Mouse (Mus musculus) limb, embryonic 14.5 days (tissue): ENCODE measurements around the gene Coro1c. TPM values are rescaled to one million over a fixed set of nuclear protein-coding genes. Genes with fewer than 3 reads are reported as not detected.

ENCODE experiments used
- ATAC-seq: fragments of 200-750 bp; cut with Nextera tagmentation; 2 replicates; pipeline ENCODE4 v1.8.0; 2017; ENCODE audit warnings: low read depth, moderate number of reproducible peaks, moderate TSS enrichment; ENCODE audit not compliant: low FRiP score
- DNase-seq: peaks from one replicate; pipeline ENCODE4 v3.0.0-alpha.2; 2015; ENCODE audit warnings: low spot score
- H3K27ac ChIP-seq: fragments of 300-500 bp; sonication (generic); replicated peaks from 2 replicates; pipeline ENCODE4 v1.5.1; 2014; ENCODE audit warnings: low read depth, mild to moderate bottlenecking, low read length, moderate library complexity, mixed read lengths
- H3K27me3 ChIP-seq: fragments of 300-500 bp; sonication (generic); 2 replicates; pipeline ENCODE4 v1.6.1; 2014; ENCODE audit warnings: low read length, mixed read lengths; ENCODE audit not compliant: control insufficient read depth, insufficient read depth
- H3K36me3 ChIP-seq: fragments of 300-500 bp; sonication (generic); 2 replicates; pipeline ENCODE4 v1.6.1; 2014; ENCODE audit warnings: mild to moderate bottlenecking, low read length, moderate library complexity, mixed read lengths; ENCODE audit not compliant: control insufficient read depth, insufficient read depth
- H3K4me1 ChIP-seq: fragments of 300-500 bp; sonication (generic); 2 replicates; pipeline ENCODE4 v1.6.1; 2014; ENCODE audit warnings: antibody characterized with exemption, low read length, mixed read lengths; ENCODE audit not compliant: control insufficient read depth, insufficient read depth
- H3K4me2 ChIP-seq: fragments of 300-500 bp; sonication (generic); replicated peaks from 2 replicates; pipeline ENCODE4 v1.6.1; 2014; ENCODE audit warnings: low read depth, mild to moderate bottlenecking, low read length, moderate library complexity; ENCODE audit not compliant: severe bottlenecking
- H3K4me3 ChIP-seq: fragments of 300-500 bp; sonication (generic); replicated peaks from 2 replicates; pipeline ENCODE4 v1.5.1; 2014; ENCODE audit warnings: low read length
- H3K9ac ChIP-seq: fragments of 300-500 bp; sonication (generic); 2 replicates; pipeline ENCODE4 v1.6.1; 2014; ENCODE audit warnings: mild to moderate bottlenecking, low read depth, low read length, moderate library complexity; ENCODE audit not compliant: severe bottlenecking
- H3K9me3 ChIP-seq: fragments of 300-500 bp; sonication (generic); 2 replicates; pipeline ENCODE4 v1.6.1; 2016; ENCODE audit warnings: low read length; ENCODE audit not compliant: control insufficient read depth
- POLR2A ChIP-seq: fragments of 200-500 bp; IDR thresholded peaks from 2 replicates; pipeline ENCODE4 v1.8.0; 2012; ENCODE audit warnings: inconsistent platforms, mild to moderate bottlenecking, moderate library complexity, borderline replicate concordance; ENCODE audit not compliant: insufficient read depth, insufficient read length; ENCODE audit errors: extremely low read depth
- WGBS: fragments of 180-500 bp; shearing (Covaris S2); extraction: QIAGEN DNeasy Blood & Tissue Kit; methylation state at CpG from one replicate; pipeline ENCODE4 v1.1.7; 2014; 5-methylcytosine and 5-hydroxymethylcytosine counted together
- polyA plus RNA-seq, 2 experiments: library from polyadenylated mRNA; depleted of rRNA in 1 of 2; stranded (reverse) in 1 of 2; unstranded in 1 of 2; fragments of >200 nt; fragmentation: Nextera tagmentation in 1 of 2; extraction: Ambion mirVana in 1 of 2; gene quantifications; 2 replicates each; pipeline versions ENCODE4 v1.2.1 to v1.2.3; 2012 to 2014

The Coro1c gene
- polyA plus RNA-seq, 2 experiments, result 68.9 to 92.4 TPM

DNA sequence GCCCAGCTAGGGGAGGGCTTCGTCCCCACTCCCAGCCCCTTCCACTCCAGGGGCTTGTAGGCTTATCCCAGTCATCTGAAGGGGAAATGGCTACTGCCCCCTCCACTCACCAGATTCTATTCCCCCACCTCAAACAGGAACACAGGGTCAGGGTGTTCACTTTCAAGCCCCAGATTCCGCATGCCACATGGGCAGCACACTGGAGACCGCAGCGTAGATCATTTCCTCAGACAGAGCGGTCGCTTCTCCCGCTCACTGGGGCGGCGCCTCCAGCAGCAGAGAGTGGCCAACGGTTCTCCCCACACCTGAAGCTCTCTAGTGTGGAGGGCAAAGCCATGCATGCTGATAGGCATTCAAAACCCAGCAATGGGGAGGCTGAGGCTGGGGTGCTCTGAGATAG, 71.6 kb downstream of the Coro1c start:
- H3K27me3 ChIP-seq, result no peaks in the 10 kb centered on the region
- TF ChIP-seq POLR2A, result no peak
- no peaks in the 10 kb centered on the region for H3K36me3 ChIP-seq
- no peak overlapping the region for H3K4me2 ChIP-seq
- H3K4me1 ChIP-seq, result no peaks in the 10 kb centered on the region
- no peaks in the 10 kb centered on the region for H3K9me3 ChIP-seq
- no peak overlapping the region for H3K27ac ChIP-seq
- H3K9ac ChIP-seq, result no peak overlapping the region
- no peak for DNase-seq
- 79% methylated on average over 10 of the region's 10 CpGs for WGBS
- H3K4me3 ChIP-seq, result no peak overlapping the region
- ATAC-seq, result no peak

- H3K9ac ChIP-seq, result no peak overlapping the region
- no peak overlapping the region for H3K27ac ChIP-seq
- 62% methylated on average over 16 of the region's 16 CpGs for whole genome bisulfite sequencing
- H3K4me1 ChIP-seq, result no peaks in the 10 kb centered on the region
- DNase-seq (no peak), ATAC-seq (no peak)
- no peak for TF ChIP-seq POLR2A
- H3K9me3 ChIP-seq, result no peaks in the 10 kb centered on the region
- H3K36me3 ChIP-seq, result no peaks in the 10 kb centered on the region
- no peak overlapping the region for H3K4me3 ChIP-seq
- no peaks in the 10 kb centered on the region for H3K27me3 ChIP-seq
- H3K4me2 ChIP-seq, result no peak overlapping the region
Measured at GRCm38 (mm10) chr5:113833316-113833947, 75.1 kb downstream of the Coro1c start.

DNA sequence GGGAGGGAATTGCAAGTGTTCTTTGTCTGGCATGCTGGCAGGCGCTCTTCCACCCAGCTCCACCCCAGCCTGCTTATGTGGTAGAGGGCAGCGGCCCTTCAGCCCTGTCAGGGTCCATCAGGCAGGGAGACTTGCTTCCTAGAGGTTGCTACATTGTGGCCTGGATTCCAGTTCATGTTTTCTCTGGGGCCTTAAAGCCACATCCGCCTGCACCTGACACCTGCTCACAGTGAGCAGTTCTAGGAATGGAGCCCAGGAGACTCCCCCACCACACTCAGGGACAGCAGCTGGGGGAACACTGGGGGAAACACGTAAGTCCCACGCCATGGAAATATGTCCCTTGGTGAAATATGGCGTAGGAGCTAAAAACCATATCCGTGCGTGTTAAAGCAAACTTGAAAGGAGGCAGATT, 76.1 kb downstream of the Coro1c start, which contains the start of gene Selplg:
Selplg (minus strand) TSS at position 155 of the 412 bp plus-strand sequence.
- Histone ChIP-seq H3K27me3 (no peaks in the 10 kb centered on the region), H3K36me3 (no peaks in the 10 kb centered on the region), H3K4me3 (no peak within 1 kb of the TSS), H3K9ac (no peak within 1 kb of the TSS), H3K27ac (no peak within 1 kb of the TSS), H3K4me2 (no peak within 1 kb of the TSS), H3K9me3 (no peaks in the 10 kb centered on the region), H3K4me1 (no peaks in the 10 kb centered on the region)
- WGBS, result 22% methylated on average over 8 of the region's 8 CpGs
- DNase-seq (no peak), ATAC-seq (peak; percentile 31; the same call in 1 of the 2 replicates)
- no peak for TF ChIP-seq POLR2A

- no peaks in the 10 kb centered on the region for H3K27me3 ChIP-seq
- H3K4me1 ChIP-seq, result no peaks in the 10 kb centered on the region
- 46% methylated on average over 3 of the region's 3 CpGs for WGBS
- DNase-seq, result no peak
- H3K27ac ChIP-seq, result no peak overlapping the region
- no peak overlapping the region for H3K9ac ChIP-seq
- H3K4me3 ChIP-seq, result no peak overlapping the region
- no peak for TF ChIP-seq POLR2A
- H3K36me3 ChIP-seq, result no peaks in the 10 kb centered on the region
- no peaks in the 10 kb centered on the region for H3K9me3 ChIP-seq
- ATAC-seq, result no peak
- H3K4me2 ChIP-seq, result no peak overlapping the region
Measured at GRCm38 (mm10) chr5:113831741-113832140, 76.8 kb downstream of the Coro1c start.

- no peaks in the 10 kb centered on the region for H3K27me3 ChIP-seq
- H3K36me3 ChIP-seq, result no peaks in the 10 kb centered on the region
- no peak for ATAC-seq
- 84% methylated on average over 5 of the region's 5 CpGs for WGBS
- TF ChIP-seq POLR2A, result no peak
- no peak overlapping the region for H3K9ac ChIP-seq
- no peaks in the 10 kb centered on the region for H3K4me1 ChIP-seq
- H3K4me3 ChIP-seq, result no peak overlapping the region
- no peak overlapping the region for H3K4me2 ChIP-seq
- H3K9me3 ChIP-seq, result no peaks in the 10 kb centered on the region
- no peak overlapping the region for H3K27ac ChIP-seq
- DNase-seq, result no peak
Measured at GRCm38 (mm10) chr5:113830796-113831195, 77.8 kb downstream of the Coro1c start.
